Mouse (Mus musculus) left cerebral cortex, postnatal 36 days (tissue): ENCODE measurements around the gene Tmem219. TPM values are rescaled to one million over a fixed set of nuclear protein-coding genes. Genes with fewer than 3 reads are reported as not detected.

ENCODE experiments used
- total RNA-seq, 2 experiments: library from RNA; stranded (reverse); gene quantifications; 2 replicates each; pipeline ENCODE4 v1.2.3; 2021

Gene Tmem219
- total RNA-seq, 2 experiments from 2014 or later: 22.4 to 25.3 TPM

Other genes starting within 250 kb of the Tmem219 start
- gene Sult1a1, start 246.5 kb downstream of the Tmem219 start, total RNA-seq: 10 to 100 TPM in 1 of 2 experiments, 1 to 10 TPM in 1; 9.6 to 15.9 TPM
- 100 to 1,000 TPM in 1 of 2 experiments, 10 to 100 TPM in 1; 85.8 to 109 TPM for gene Bola2, start 227.5 kb downstream of the Tmem219 start, total RNA-seq
- gene Slx1b, start 227.1 kb downstream of the Tmem219 start, total RNA-seq: 10 to 100 TPM; 17.6 to 20.3 TPM
- gene Coro1a, start 215.1 kb downstream of the Tmem219 start, total RNA-seq: 100 to 1,000 TPM; 159 to 176 TPM
- 100 to 1,000 TPM; 148 to 172 TPM for gene Mapk3, start 163.3 kb downstream of the Tmem219 start, total RNA-seq
- 1 to 10 TPM in 1 of 2 experiments, under 1 TPM in 1; 0.99 to 3.0 TPM for gene Gdpd3, start 156.6 kb downstream of the Tmem219 start, total RNA-seq
- gene Ypel3, start 146.0 kb downstream of the Tmem219 start, total RNA-seq: 100 to 1,000 TPM; 303 to 345 TPM
- gene Tbx6, start 141.4 kb downstream of the Tmem219 start, total RNA-seq: under 1 TPM; 0.54 to 0.68 TPM
- 10 to 100 TPM; 47.5 to 49.9 TPM for gene Ppp4c, start 130.4 kb downstream of the Tmem219 start, total RNA-seq
- 10 to 100 TPM; 81.6 to 84.1 TPM for gene Fam57b, start 125.2 kb downstream of the Tmem219 start, total RNA-seq
- not detected for gene 4930451I11Rik, start 91.3 kb downstream of the Tmem219 start, total RNA-seq
- 10 to 100 TPM; 56.3 to 67.0 TPM for gene Doc2a, start 75.5 kb downstream of the Tmem219 start, total RNA-seq
- 10 to 100 TPM; 31.1 to 33.8 TPM for gene Hirip3, start 60.9 kb downstream of the Tmem219 start, total RNA-seq
- 10 to 100 TPM; 47.8 to 49.4 TPM for gene Ino80e, start 60.5 kb downstream of the Tmem219 start, total RNA-seq
- gene Taok2, start 38.2 kb downstream of the Tmem219 start, total RNA-seq: 100 to 1,000 TPM; 152 to 156 TPM
- gene Kctd13, start 6.0 kb upstream of the Tmem219 start, total RNA-seq: 100 to 1,000 TPM; 149 to 167 TPM
- 10 to 100 TPM; 47.2 to 53.0 TPM for gene Asphd1, start 26.7 kb upstream of the Tmem219 start, total RNA-seq
- 100 to 1,000 TPM; 413 to 414 TPM for gene Sez6l2, start 27.6 kb upstream of the Tmem219 start, total RNA-seq
- gene Cdipt, start 53.0 kb upstream of the Tmem219 start, total RNA-seq: 100 to 1,000 TPM; 182 to 199 TPM
- gene Cdiptos, start 53.2 kb upstream of the Tmem219 start, total RNA-seq: not detected
- 1 to 10 TPM; 6.8 to 8.6 TPM for gene Mvp, start 91.7 kb upstream of the Tmem219 start, total RNA-seq
- gene Pagr1b, start 93.6 kb upstream of the Tmem219 start, total RNA-seq: under 1 TPM in 1 of 2 experiments, not detected in 1; 0.99 TPM
- 10 to 100 TPM; 25.4 to 28.8 TPM for gene Pagr1a, start 94.4 kb upstream of the Tmem219 start, total RNA-seq
- gene Gm42742, start 98.2 kb upstream of the Tmem219 start, total RNA-seq: 10 to 100 TPM; 36.5 to 50.3 TPM
- gene Prrt2, start 98.3 kb upstream of the Tmem219 start, total RNA-seq: 100 to 1,000 TPM; 213 to 222 TPM
- 100 to 1,000 TPM; 227 to 234 TPM for gene Maz, start 104.1 kb upstream of the Tmem219 start, total RNA-seq
- gene Kif22, start 119.6 kb upstream of the Tmem219 start, total RNA-seq: 1 to 10 TPM; 5.3 to 8.2 TPM
- not detected for gene Zg16, start 164.4 kb upstream of the Tmem219 start, total RNA-seq
- gene AI467606, start 168.4 kb upstream of the Tmem219 start, total RNA-seq: 1 to 10 TPM; 1.1 to 1.3 TPM
- gene Qprt, start 199.3 kb upstream of the Tmem219 start, total RNA-seq: under 1 TPM in 1 of 2 experiments, not detected in 1; 0.63 TPM
- under 1 TPM; 0.12 to 0.25 TPM for gene Spn, start 214.9 kb upstream of the Tmem219 start, total RNA-seq